Mouse (Mus musculus) neural tube, embryonic 14.5 days (tissue): ENCODE measurements around the gene Cartpt. TPM values are rescaled to one million over a fixed set of nuclear protein-coding genes. Genes with fewer than 3 reads are reported as not detected.
A peak's percentile ranks its signal among the peaks of the same experiment; 100 is the strongest.
"Not testable (repeated sequence)": the region's sequence is repeated elsewhere in the genome, so short reads cannot be mapped to it uniquely, and the experiment has no call there.

Source experiments
- ATAC-seq: fragments of 200-750 bp; cut with Nextera tagmentation; 2 replicates; pipeline ENCODE4 v1.8.0; 2017; ENCODE audit warnings: low read depth, mild to moderate bottlenecking, moderate TSS enrichment, moderate library complexity
- H3K27ac ChIP-seq: fragments of 300-500 bp; sonication (generic); 2 replicates; pipeline ENCODE4 v1.5.1; 2014; ENCODE audit warnings: low read depth, mild to moderate bottlenecking, control low read depth, low read length, moderate library complexity, mixed read lengths
- H3K27me3 ChIP-seq: fragments of 300-500 bp; sonication (generic); 2 replicates; pipeline ENCODE4 v1.6.1; 2014; ENCODE audit warnings: low read length; ENCODE audit not compliant: control insufficient read depth, insufficient read depth
- H3K36me3 ChIP-seq: fragments of 300-500 bp; sonication (generic); 2 replicates; pipeline ENCODE4 v1.6.1; 2014; ENCODE audit warnings: low read length, mixed read lengths; ENCODE audit not compliant: control insufficient read depth, insufficient read depth
- H3K4me1 ChIP-seq: fragments of 300-500 bp; sonication (generic); 2 replicates; pipeline ENCODE4 v1.6.1; 2014; ENCODE audit warnings: low read length; ENCODE audit not compliant: control insufficient read depth, insufficient read depth
- H3K4me2 ChIP-seq: fragments of 300-500 bp; sonication (generic); 2 replicates; pipeline ENCODE4 v1.6.1; 2014; ENCODE audit warnings: mild to moderate bottlenecking, low read depth, low read length, control low read depth
- H3K4me3 ChIP-seq: fragments of 300-500 bp; sonication (generic); 2 replicates; pipeline ENCODE4 v1.5.1; 2014; ENCODE audit warnings: low read depth, low read length, control low read depth, mixed read lengths
- H3K9ac ChIP-seq: fragments of 300-500 bp; sonication (generic); replicated peaks from 2 replicates; pipeline ENCODE4 v1.6.1; 2014; ENCODE audit warnings: low read depth, mild to moderate bottlenecking, control low read depth, low read length, mixed read lengths
- H3K9me3 ChIP-seq: fragments of 300-500 bp; sonication (generic); 2 replicates; pipeline ENCODE4 v1.6.1; 2016; ENCODE audit warnings: low read length; ENCODE audit not compliant: control insufficient read depth
- WGBS: fragments of 180-500 bp; shearing (Covaris S2); extraction: QIAGEN DNeasy Blood & Tissue Kit; methylation state at CpG from one replicate; pipeline ENCODE4 v1.1.7; 2014; 5-methylcytosine and 5-hydroxymethylcytosine counted together
- polyA plus RNA-seq: library from polyadenylated mRNA; unstranded; fragments of >200 nt; fragmentation: Nextera tagmentation; extraction: Ambion mirVana; gene quantifications from 2 replicates; pipeline ENCODE4 v1.2.1, GENCODE M21; 2014

Gene Cartpt
- polyA plus RNA-seq, 1 experiment from 2014 or later, result 114 TPM

- H3K27me3 ChIP-seq, result no peaks in the 10 kb centered on the region
- H3K4me2 ChIP-seq, result no peak overlapping the region
- 0 out of 2 replicates have a peak, but pooled peaks cover 3% of the 10 kb centered on the region for H3K4me1 ChIP-seq
- no peaks in the 10 kb centered on the region for H3K36me3 ChIP-seq
- no peaks in the 10 kb centered on the region for H3K9me3 ChIP-seq
- 26% methylated on average over 5 of the region's 5 CpGs for WGBS
- no peak overlapping the region for H3K27ac ChIP-seq
- ATAC-seq, result peak; percentile 68; the same call in 1 of the 2 replicates
- no peak overlapping the region for H3K9ac ChIP-seq
- H3K4me3 ChIP-seq, result no peak overlapping the region
Measured at GRCm38 (mm10) chr13:99926249-99926648, 25.4 kb upstream of the Cartpt start.

- no peak overlapping the region for H3K9ac ChIP-seq
- H3K36me3 ChIP-seq, result no peaks in the 10 kb centered on the region
- H3K4me2 ChIP-seq, result no peak overlapping the region
- no peak overlapping the region for H3K4me3 ChIP-seq
- WGBS, result 71% methylated on average over 5 of the region's 5 CpGs
- no peak for ATAC-seq
- H3K27ac ChIP-seq, result no peak overlapping the region
- no peaks in the 10 kb centered on the region for H3K4me1 ChIP-seq
- H3K27me3 ChIP-seq, result no peaks in the 10 kb centered on the region
- H3K9me3 ChIP-seq, result no peaks in the 10 kb centered on the region
Measured at GRCm38 (mm10) chr13:99915632-99916031, 14.7 kb upstream of the Cartpt start.

GRCm38 (mm10) chr13:99900557-99900892, 366 bp downstream of the Cartpt start:
- peak; percentile 66 for ATAC-seq

GRCm38 (mm10) chr13:99899670-99900556, 978 bp downstream of the Cartpt start:
- peak; percentile 34 for ATAC-seq
- H3K27ac ChIP-seq, result no peak overlapping the region
- 0 out of 2 replicates have a peak, but pooled peaks cover 3% of the 10 kb centered on the region for H3K4me1 ChIP-seq
- no peaks in the 10 kb centered on the region for H3K36me3 ChIP-seq
- H3K4me3 ChIP-seq, result peak overlapping the region; percentile 31
- H3K9me3 ChIP-seq, result no peaks in the 10 kb centered on the region
- peaks cover 17% of the 10 kb centered on the region for H3K27me3 ChIP-seq
- peak overlapping the region; percentile 58 for H3K4me2 ChIP-seq
- 5% methylated on average over 38 of the region's 38 CpGs for WGBS
- no peak overlapping the region; the same call in 1 of the 2 replicates for H3K9ac ChIP-seq

More at GRCm38 (mm10) chr13:99900557-99900892, 366 bp downstream of the Cartpt start:
- H3K9me3 ChIP-seq, result no peaks in the 10 kb centered on the region
- H3K27me3 ChIP-seq, result peaks cover 17% of the 10 kb centered on the region
- H3K9ac ChIP-seq, result no peak overlapping the region; the same call in 1 of the 2 replicates
- peak overlapping the region; percentile 31 for H3K4me3 ChIP-seq
- no peaks in the 10 kb centered on the region for H3K36me3 ChIP-seq
- H3K4me2 ChIP-seq, result peak overlapping the region; percentile 58
- WGBS, result 1% methylated on average over 29 of the region's 30 CpGs
- no peak overlapping the region for H3K27ac ChIP-seq
- 0 out of 2 replicates have a peak, but pooled peaks cover 3% of the 10 kb centered on the region for H3K4me1 ChIP-seq

- no peaks in the 10 kb centered on the region for H3K36me3 ChIP-seq
- no peak overlapping the region for H3K4me2 ChIP-seq
- no peak overlapping the region for H3K27ac ChIP-seq
- H3K9ac ChIP-seq, result no peak overlapping the region
- WGBS, result 28% methylated on average over 14 of the region's 14 CpGs
- H3K4me1 ChIP-seq, result 0 out of 2 replicates have a peak, but pooled peaks cover 3% of the 10 kb centered on the region
- no peak for ATAC-seq
- H3K27me3 ChIP-seq, result peaks cover 17% of the 10 kb centered on the region
- H3K9me3 ChIP-seq, result no peaks in the 10 kb centered on the region
- H3K4me3 ChIP-seq, result no peak overlapping the region
Measured at GRCm38 (mm10) chr13:99898816-99899215, 2.1 kb downstream of the Cartpt start.

- H3K4me3 ChIP-seq, result no peak overlapping the region
- H3K4me2 ChIP-seq, result no peak overlapping the region
- no peaks in the 10 kb centered on the region for H3K36me3 ChIP-seq
- H3K9me3 ChIP-seq, result no peaks in the 10 kb centered on the region
- no peak overlapping the region for H3K27ac ChIP-seq
- WGBS, result 82% methylated on average over 6 of the region's 6 CpGs
- H3K4me1 ChIP-seq, result no peaks in the 10 kb centered on the region
- H3K27me3 ChIP-seq, result no peaks in the 10 kb centered on the region
- ATAC-seq, result no peak
- H3K9ac ChIP-seq, result no peak overlapping the region
Measured at GRCm38 (mm10) chr13:99885636-99886035, 15.3 kb downstream of the Cartpt start.

- H3K9me3 ChIP-seq, H3K36me3 ChIP-seq, H3K4me1 ChIP-seq, H3K27me3 ChIP-seq, H3K27ac ChIP-seq, ATAC-seq, H3K4me3 ChIP-seq, H3K4me2 ChIP-seq, H3K9ac ChIP-seq: not testable (repeated sequence)
- 73% methylated on average over 8 of the region's 8 CpGs for WGBS
Measured at GRCm38 (mm10) chr13:99881774-99882173, 19.1 kb downstream of the Cartpt start.

- no peaks in the 10 kb centered on the region for H3K27me3 ChIP-seq
- H3K9me3 ChIP-seq, result no peaks in the 10 kb centered on the region
- no peak overlapping the region for H3K9ac ChIP-seq
- WGBS, result 65% methylated on average over 10 of the region's 10 CpGs
- H3K27ac ChIP-seq, result no peak overlapping the region
- no peak overlapping the region for H3K4me3 ChIP-seq
- H3K4me1 ChIP-seq, result no peaks in the 10 kb centered on the region
- no peaks in the 10 kb centered on the region for H3K36me3 ChIP-seq
- H3K4me2 ChIP-seq, result no peak overlapping the region
- no peak for ATAC-seq
Measured at GRCm38 (mm10) chr13:99879696-99880095, 21.2 kb downstream of the Cartpt start.

GRCm38 (mm10) chr13:99872059-99872458, 28.8 kb downstream of the Cartpt start:
- no peak overlapping the region for H3K4me2 ChIP-seq
- H3K9ac ChIP-seq, result no peak overlapping the region
- no peaks in the 10 kb centered on the region for H3K4me1 ChIP-seq
- H3K36me3 ChIP-seq, result no peaks in the 10 kb centered on the region
- no peak overlapping the region for H3K27ac ChIP-seq
- no peak overlapping the region for H3K4me3 ChIP-seq
- 77% methylated on average over 1 of the region's 1 CpGs for WGBS
- ATAC-seq, result no peak
- H3K9me3 ChIP-seq, result no peaks in the 10 kb centered on the region
- H3K27me3 ChIP-seq, result no peaks in the 10 kb centered on the region
